Mouse (Mus musculus) mouse trophoblast stem cell (cell line): Measurements from ENCODE around the gene Ifitm3.
"Not testable (repeated sequence)": the region's sequence is repeated elsewhere in the genome, so short reads cannot be mapped to it uniquely, and the experiment has no call there.

Source experiments
- in situ Hi-C, 2 experiments: fragments of 300-500 bp; cut with MseI, MboI; formaldehyde crosslinking; loops; 2 replicates in 1 of 2; 3 replicates in 1 of 2; pipeline ENCODE4 v1.15.1; 2025

Gene Ifitm3

GRCm38 (mm10) chr7:141006446-141006845 lies 4.1 kb downstream of the Ifitm3 start:
- in situ Hi-C loops = no loop called here

- in situ Hi-C loops = no loop called here
Measured at GRCm38 (mm10) chr7:141003248-141004010, 7.1 kb downstream of the Ifitm3 start.

GRCm38 (mm10) chr7:141000881-141001708 lies 9.5 kb downstream of the Ifitm3 start:
- in situ Hi-C loops = no loop called here

- in situ Hi-C loops = no loop called here
Measured at GRCm38 (mm10) chr7:140998853-140999700, 11.5 kb downstream of the Ifitm3 start.

GRCm38 (mm10) chr7:140997817-140998216 lies 12.8 kb downstream of the Ifitm3 start:
- in situ Hi-C loops = no loop called here

GRCm38 (mm10) chr7:140991117-140991689 lies 19.4 kb downstream of the Ifitm3 start:
- in situ Hi-C loops = no loop called here

GRCm38 (mm10) chr7:140990622-140991021 lies 19.9 kb downstream of the Ifitm3 start:
- in situ Hi-C loops = no loop called here

- in situ Hi-C loops = no loop called here
Measured at GRCm38 (mm10) chr7:140990185-140990584, 20.4 kb downstream of the Ifitm3 start.

GRCm38 (mm10) chr7:140989022-140989421 lies 21.5 kb downstream of the Ifitm3 start:
- in situ Hi-C loops = no loop called here

- in situ Hi-C loops = no loop called here
Measured at GRCm38 (mm10) chr7:140987182-140988138, 23.1 kb downstream of the Ifitm3 start.

GRCm38 (mm10) chr7:140982971-140983370 lies 27.6 kb downstream of the Ifitm3 start:
- in situ Hi-C loops = no loop called here

- in situ Hi-C loops = no loop called here
Measured at GRCm38 (mm10) chr7:140981704-140982103, 28.9 kb downstream of the Ifitm3 start.

- in situ Hi-C loops = not testable (repeated sequence)
Measured at GRCm38 (mm10) chr7:140976720-140977119, 33.9 kb downstream of the Ifitm3 start.

- in situ Hi-C loops = no loop called here
Measured at GRCm38 (mm10) chr7:140975465-140975864, 35.1 kb downstream of the Ifitm3 start.

- in situ Hi-C loops = no loop called here
Measured at GRCm38 (mm10) chr7:140974940-140975339, 35.6 kb downstream of the Ifitm3 start.

GRCm38 (mm10) chr7:140973396-140974165 lies 37.0 kb downstream of the Ifitm3 start:
- in situ Hi-C loops = no loop called here

- in situ Hi-C loops = no loop called here
Measured at GRCm38 (mm10) chr7:140971479-140972171, 38.9 kb downstream of the Ifitm3 start.

GRCm38 (mm10) chr7:140970931-140971330 lies 39.6 kb downstream of the Ifitm3 start:
- in situ Hi-C loops = no loop called here

GRCm38 (mm10) chr7:140968710-140969109 lies 41.9 kb downstream of the Ifitm3 start:
- in situ Hi-C loops = not testable (repeated sequence)
